Mouse (Mus musculus): ENCODE measurements around the gene Zfp940.

- TF ChIP-seq CTCF (IDR thresholded peaks at IDR 0.05; ENCODE audit: low read depth, low read length) (no peak), POLR2A (IDR thresholded peaks at IDR 0.05; ENCODE audit: borderline replicate concordance, low read depth, low read length) (no peak)
Observed at GRCm38 (mm10) chr7:29844616-29845015, 8.9 kb downstream of the Zfp940 start.

Measured in bone marrow macrophage, adult 2 months (primary cell).